Mouse (Mus musculus) hindbrain, embryonic 16.5 days (tissue): ENCODE measurements around the gene AI661453. TPM values are rescaled to one million over a fixed set of nuclear protein-coding genes. Genes with fewer than 3 reads are reported as not detected.

Experiments used
- ATAC-seq: fragments of 200-750 bp; cut with Nextera tagmentation; 2 replicates; pipeline ENCODE4 v1.8.0; 2017; ENCODE audit warnings: moderate TSS enrichment, moderate library complexity
- H3K27ac ChIP-seq: fragments of 300-500 bp; sonication (generic); 2 replicates; pipeline ENCODE4 v1.5.1; 2014; ENCODE audit warnings: low read depth, mild to moderate bottlenecking, control low read depth, low read length, moderate library complexity
- H3K27me3 ChIP-seq: fragments of 300-500 bp; sonication (generic); replicated peaks from 2 replicates; pipeline ENCODE4 v1.6.1; 2014; ENCODE audit warnings: low read length; ENCODE audit not compliant: control insufficient read depth, insufficient read depth
- H3K36me3 ChIP-seq: fragments of 300-500 bp; sonication (generic); 2 replicates; pipeline ENCODE4 v1.6.1; 2014; ENCODE audit warnings: mild to moderate bottlenecking, low read length, moderate library complexity, mixed read lengths; ENCODE audit not compliant: control insufficient read depth, insufficient read depth
- H3K4me1 ChIP-seq: fragments of 300-500 bp; sonication (generic); 2 replicates; pipeline ENCODE4 v1.6.1; 2014; ENCODE audit warnings: low read depth, low read length; ENCODE audit not compliant: control insufficient read depth, insufficient read depth
- H3K4me2 ChIP-seq: fragments of 300-500 bp; sonication (generic); 2 replicates; pipeline ENCODE4 v1.6.1; 2014; ENCODE audit warnings: mild to moderate bottlenecking, low read length, control low read depth, moderate library complexity
- H3K4me3 ChIP-seq: fragments of 300-500 bp; sonication (generic); 2 replicates; pipeline ENCODE4 v1.5.1; 2014; ENCODE audit warnings: mild to moderate bottlenecking, low read length, control low read depth, moderate library complexity
- H3K9ac ChIP-seq: fragments of 300-500 bp; sonication (generic); 2 replicates; pipeline ENCODE4 v1.6.1; 2014; ENCODE audit warnings: low read depth, mild to moderate bottlenecking, control low read depth, low read length, moderate library complexity
- H3K9me3 ChIP-seq: fragments of 300-500 bp; sonication (generic); 2 replicates; pipeline ENCODE4 v1.6.1; 2014; ENCODE audit warnings: mild to moderate bottlenecking, low read length, moderate library complexity; ENCODE audit not compliant: control insufficient read depth
- WGBS: fragments of 180-500 bp; shearing (Covaris S2); extraction: QIAGEN DNeasy Blood & Tissue Kit; methylation state at CpG from one replicate; pipeline ENCODE4 v1.1.7; 2014; 5-methylcytosine and 5-hydroxymethylcytosine counted together
- polyA plus RNA-seq: library from polyadenylated mRNA; unstranded; fragments of >200 nt; fragmentation: Nextera tagmentation; extraction: Ambion mirVana; gene quantifications from 2 replicates; pipeline ENCODE4 v1.2.1, GENCODE M21; 2015

Gene AI661453
- polyA plus RNA-seq, 1 experiment from 2014 or later, result 0.11 TPM

GRCm38 (mm10) chr17:47448523-47449372 lies 12.3 kb downstream of the AI661453 start:
- no peaks in the 10 kb centered on the region for H3K9me3 ChIP-seq
- 47% methylated on average over 8 of the region's 8 CpGs for WGBS

GRCm38 (mm10) chr17:47449432-47449831 lies 13.0 kb downstream of the AI661453 start:
- Histone ChIP-seq H3K4me1 (no peaks in the 10 kb centered on the region), H3K4me2 (no peak overlapping the region), H3K27me3 (no peaks in the 10 kb centered on the region), H3K36me3 (no peaks in the 10 kb centered on the region), H3K9me3 (no peaks in the 10 kb centered on the region), H3K4me3 (no peak overlapping the region), H3K27ac (no peak overlapping the region), H3K9ac (no peak overlapping the region)
- WGBS, result 77% methylated on average over 5 of the region's 5 CpGs
- no peak for ATAC-seq

More at GRCm38 (mm10) chr17:47448523-47449372, 12.3 kb downstream of the AI661453 start:
- no peaks in the 10 kb centered on the region for H3K27me3 ChIP-seq
- H3K9ac ChIP-seq, result no peak overlapping the region
- ATAC-seq, result no peak
- no peak overlapping the region for H3K27ac ChIP-seq
- no peaks in the 10 kb centered on the region for H3K36me3 ChIP-seq
- no peaks in the 10 kb centered on the region for H3K4me1 ChIP-seq
- H3K4me3 ChIP-seq, result no peak overlapping the region
- no peak overlapping the region for H3K4me2 ChIP-seq

DNA sequence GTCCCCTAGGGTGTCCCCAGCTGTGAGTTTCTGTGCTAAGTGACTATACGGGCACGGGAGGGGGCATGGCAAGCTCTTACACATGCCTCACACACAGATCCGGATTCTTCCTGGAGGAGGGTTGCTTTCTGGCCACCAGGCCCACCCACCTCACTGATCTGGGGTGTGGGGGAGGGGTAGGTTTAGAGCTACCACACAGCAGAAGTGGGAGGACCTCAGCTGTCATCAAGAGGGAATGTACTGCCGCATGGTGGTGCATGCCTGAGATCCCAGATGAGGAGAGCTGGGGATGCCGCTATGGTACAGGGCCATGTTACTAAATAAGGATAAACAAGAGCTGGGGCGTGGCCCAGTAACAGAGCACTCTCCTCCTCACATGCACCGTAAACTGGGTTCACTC lies 13.8 kb downstream of the AI661453 start:
- WGBS, result 38% methylated on average over 7 of the region's 7 CpGs
- H3K4me2 ChIP-seq, result no peak overlapping the region
- no peaks in the 10 kb centered on the region for H3K9me3 ChIP-seq
- no peak for ATAC-seq
- no peaks in the 10 kb centered on the region for H3K27me3 ChIP-seq
- no peak overlapping the region for H3K9ac ChIP-seq
- no peak overlapping the region for H3K27ac ChIP-seq
- H3K4me3 ChIP-seq, result no peak overlapping the region
- no peaks in the 10 kb centered on the region for H3K36me3 ChIP-seq
- H3K4me1 ChIP-seq, result no peaks in the 10 kb centered on the region

DNA sequence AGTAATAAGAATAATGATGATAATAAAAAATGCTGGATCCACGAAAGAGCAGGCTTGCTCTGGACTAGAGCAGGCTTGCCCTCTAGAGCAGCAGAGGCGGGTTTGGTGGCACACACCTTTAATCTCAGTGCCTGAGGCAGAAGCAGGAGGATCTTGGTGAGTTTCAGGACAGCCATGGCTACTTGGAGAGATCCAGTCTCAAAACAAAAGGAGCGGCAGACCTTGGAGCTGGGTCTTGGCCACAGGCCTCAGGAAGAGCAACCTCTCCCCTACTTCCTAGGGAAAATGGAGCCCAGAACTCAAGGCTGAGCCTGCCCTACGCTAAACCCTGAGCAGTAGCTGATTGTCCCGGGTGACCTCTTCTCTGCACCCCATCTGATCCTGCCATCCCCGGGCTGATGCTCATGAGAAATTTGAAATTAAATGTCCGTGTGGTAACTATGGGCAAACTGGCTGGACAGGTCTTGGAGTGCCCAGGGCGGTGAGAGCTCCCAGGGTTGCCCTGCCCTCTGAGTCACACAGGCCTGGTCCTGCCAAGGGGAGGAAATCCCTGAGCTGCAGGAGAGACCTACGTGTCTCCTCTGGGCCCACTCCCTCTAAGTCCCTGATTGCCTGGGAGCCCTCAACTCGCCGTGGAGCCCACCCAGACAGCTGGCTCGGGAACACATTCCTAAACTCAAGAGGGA lies 14.6 kb downstream of the AI661453 start:
- Histone ChIP-seq H3K27me3 (no peaks in the 10 kb centered on the region), H3K4me2 (no peak overlapping the region), H3K36me3 (no peaks in the 10 kb centered on the region), H3K9me3 (no peaks in the 10 kb centered on the region), H3K9ac (no peak overlapping the region), H3K4me3 (no peak overlapping the region), H3K4me1 (no peaks in the 10 kb centered on the region), H3K27ac (no peak overlapping the region)
- 81% methylated on average over 12 of the region's 12 CpGs for WGBS
- no peak for ATAC-seq

DNA sequence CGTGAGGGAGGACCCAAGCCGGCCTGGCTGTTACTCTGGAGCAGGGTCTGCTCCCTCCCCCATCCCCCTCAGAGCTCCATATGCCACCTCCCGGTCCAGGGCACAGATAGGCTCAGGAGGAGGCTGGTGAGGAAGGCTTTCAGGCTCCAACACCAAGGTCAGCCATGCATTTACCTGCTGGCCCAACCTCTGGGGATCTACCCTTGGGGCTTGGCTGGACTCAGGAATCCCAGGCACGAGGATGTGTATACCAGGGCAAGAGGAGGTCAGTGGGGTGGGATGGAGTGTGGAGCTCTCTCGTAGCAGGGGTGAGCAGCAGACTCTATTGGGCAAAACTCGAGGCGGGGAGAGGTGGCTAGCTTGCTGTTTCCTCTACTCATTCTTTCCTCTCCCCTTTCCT lies 16.5 kb downstream of the AI661453 start:
- Histone ChIP-seq H3K4me2 (no peak overlapping the region), H3K27ac (no peak overlapping the region), H3K4me3 (no peak overlapping the region), H3K4me1 (no peaks in the 10 kb centered on the region), H3K9ac (no peak overlapping the region), H3K36me3 (no peaks in the 10 kb centered on the region), H3K9me3 (no peaks in the 10 kb centered on the region), H3K27me3 (no peaks in the 10 kb centered on the region)
- WGBS, result 59% methylated on average over 7 of the region's 7 CpGs
- no peak for ATAC-seq

DNA sequence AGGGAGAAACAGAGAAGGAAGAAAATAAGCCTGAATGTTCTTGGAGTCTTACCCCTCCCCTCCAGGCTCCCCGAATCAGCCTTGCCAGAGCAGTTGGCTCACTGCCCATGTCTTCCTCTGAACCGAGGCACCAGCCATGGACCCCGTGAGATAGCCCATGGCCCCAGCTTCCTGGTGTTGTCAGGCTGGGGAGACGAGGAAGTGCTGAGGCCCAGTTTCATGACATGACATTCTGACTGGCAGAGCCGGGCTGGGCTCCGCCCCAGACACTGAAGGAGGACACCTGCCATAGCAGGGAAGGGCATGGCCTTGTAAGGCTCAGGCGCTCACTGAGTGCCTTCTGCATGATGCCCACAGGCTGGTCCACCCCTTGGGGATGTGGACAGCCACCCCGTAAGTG lies 18.3 kb downstream of the AI661453 start:
- H3K4me2 ChIP-seq, result no peak overlapping the region
- H3K36me3 ChIP-seq, result no peaks in the 10 kb centered on the region
- no peak for ATAC-seq
- H3K9ac ChIP-seq, result no peak overlapping the region
- H3K27me3 ChIP-seq, result no peaks in the 10 kb centered on the region
- H3K27ac ChIP-seq, result no peak overlapping the region
- H3K4me3 ChIP-seq, result no peak overlapping the region
- H3K9me3 ChIP-seq, result no peaks in the 10 kb centered on the region
- no peaks in the 10 kb centered on the region for H3K4me1 ChIP-seq
- WGBS, result 57% methylated on average over 8 of the region's 8 CpGs

DNA sequence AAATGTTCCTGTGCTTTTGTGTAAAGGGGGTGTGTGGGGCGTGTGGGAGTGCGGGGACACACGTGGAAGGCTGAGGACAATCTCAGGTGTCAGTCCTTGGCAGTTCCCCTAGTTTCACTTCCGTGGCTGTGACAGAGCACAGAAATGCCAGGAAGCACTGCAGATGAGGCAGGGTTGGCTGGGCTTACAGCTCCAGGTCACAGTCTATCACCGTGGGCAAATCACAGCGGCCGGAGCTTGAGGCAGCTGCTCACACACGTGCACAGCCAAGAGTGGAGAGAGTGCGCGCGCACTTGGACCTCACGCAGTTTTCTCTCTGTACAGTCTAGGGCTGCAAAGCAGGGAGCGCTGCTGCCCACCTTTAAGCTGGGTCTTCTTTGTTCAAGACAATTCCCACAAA lies 21.9 kb downstream of the AI661453 start:
- H3K27ac ChIP-seq, result no peak overlapping the region
- no peaks in the 10 kb centered on the region for H3K27me3 ChIP-seq
- H3K4me2 ChIP-seq, result no peak overlapping the region
- H3K9ac ChIP-seq, result no peak overlapping the region
- H3K4me3 ChIP-seq, result no peak overlapping the region
- no peaks in the 10 kb centered on the region for H3K4me1 ChIP-seq
- H3K36me3 ChIP-seq, result no peaks in the 10 kb centered on the region
- no peaks in the 10 kb centered on the region for H3K9me3 ChIP-seq
- WGBS, result 82% methylated on average over 13 of the region's 13 CpGs
- no peak for ATAC-seq

DNA sequence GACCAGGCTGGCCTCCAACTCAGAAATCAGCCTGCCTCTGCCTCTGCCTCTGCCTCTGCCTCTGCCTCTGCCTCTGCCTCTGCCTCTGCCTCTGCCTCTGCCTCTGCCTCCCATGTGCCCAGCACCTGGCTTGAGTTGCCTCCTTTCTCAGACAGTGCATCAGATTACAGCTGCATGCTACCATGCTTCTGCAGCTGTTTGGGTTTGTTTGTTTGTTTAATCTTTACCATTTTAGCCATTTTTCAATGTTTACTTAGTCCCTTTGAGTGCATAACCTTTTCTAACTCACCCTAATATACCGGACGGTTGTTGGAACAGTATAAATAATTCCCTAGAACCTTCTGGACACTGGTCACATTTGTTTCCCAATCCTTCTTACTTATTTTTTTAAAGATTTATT lies 22.5 kb downstream of the AI661453 start:
- Histone ChIP-seq H3K27ac (no peak overlapping the region), H3K4me2 (no peak overlapping the region), H3K27me3 (no peaks in the 10 kb centered on the region), H3K9me3 (no peaks in the 10 kb centered on the region), H3K4me3 (no peak overlapping the region), H3K4me1 (no peaks in the 10 kb centered on the region), H3K36me3 (no peaks in the 10 kb centered on the region), H3K9ac (no peak overlapping the region)
- 91% methylated on average over 2 of the region's 2 CpGs for WGBS
- no peak for ATAC-seq

DNA sequence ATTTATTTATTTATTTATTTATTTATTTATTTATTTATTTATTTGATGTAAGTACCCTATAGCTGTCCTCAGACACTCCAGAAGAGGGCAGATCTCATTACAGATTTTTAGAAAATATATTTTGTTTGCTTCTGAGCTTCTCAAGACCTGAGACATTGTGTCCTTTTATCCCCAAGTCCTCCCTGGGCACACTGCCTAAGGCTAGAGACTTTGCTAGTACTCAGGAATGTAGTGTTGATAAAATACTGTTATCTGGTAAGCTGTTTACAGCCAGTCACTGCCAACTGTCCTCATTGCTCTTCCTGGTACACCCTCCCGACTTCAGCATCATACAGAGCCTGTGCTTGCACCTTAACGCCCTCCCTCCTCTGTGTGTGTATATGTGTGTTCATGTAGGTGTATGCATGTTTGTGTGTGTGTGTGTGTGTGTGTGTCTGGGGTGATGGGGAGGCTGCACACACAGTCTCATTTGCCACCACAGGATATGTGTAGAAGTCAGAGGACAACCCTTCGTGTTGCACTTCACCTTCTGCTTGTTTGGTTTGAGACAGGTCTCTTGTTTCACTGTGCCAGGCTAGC lies 23.0 kb downstream of the AI661453 start:
- no peaks in the 10 kb centered on the region for H3K36me3 ChIP-seq
- no peak overlapping the region for H3K9ac ChIP-seq
- H3K4me1 ChIP-seq, result no peaks in the 10 kb centered on the region
- no peak overlapping the region for H3K27ac ChIP-seq
- H3K27me3 ChIP-seq, result no peaks in the 10 kb centered on the region
- ATAC-seq, result no peak
- no peak overlapping the region for H3K4me3 ChIP-seq
- no peaks in the 10 kb centered on the region for H3K9me3 ChIP-seq
- H3K4me2 ChIP-seq, result no peak overlapping the region
- 84% methylated on average over 3 of the region's 3 CpGs for WGBS
